Mouse (Mus musculus) inflammation-experienced regulatory T-cells (primary cell): ENCODE data around the gene Lrguk. TPM values are rescaled to one million over a fixed set of nuclear protein-coding genes. Genes with fewer than 3 reads are reported as not detected.

Source experiments
- polyA plus RNA-seq, 2 experiments: library from polyadenylated mRNA; unstranded; fragments of 100-300 nt; shearing (Covaris generic); gene quantifications; one replicate each; pipeline ENCODE4 v1.2.1; 2017

The Lrguk gene
- polyA plus RNA-seq = under 1 TPM; 0.22 to 0.40 TPM

GRCm38 (mm10) chr6:34028933-34029745, at the start of gene Lrguk:
Gene Lrguk (plus strand): TSS chr6:34029448.

GRCm38 (mm10) chr6:34176864-34177247, 147.6 kb downstream of the Lrguk start, which contains the start of gene Slc35b4:
Gene Slc35b4 (minus strand): TSS chr6:34177111.

Other genes with a start within 250 kb of the Lrguk start
- gene Slc35b4, start 147.7 kb downstream of the Lrguk start, polyA plus RNA-seq = 10 to 100 TPM; 49.9 to 50.5 TPM